In genomic region chr2:167367777-167368281, GRCm38 (mm10) we compare ENCODE assay signal across 10 mouse cellular contexts. TPM values are rescaled to one million over a fixed set of nuclear protein-coding genes. Genes with fewer than 3 reads are reported as not detected.
A peak's percentile ranks its signal among the peaks of the same experiment; 100 is the strongest.
DNase-seq lines count a peak whose midpoint lies in the region; ATAC-seq and TF ChIP-seq lines count a peak whose summit lies in the region.
"Had no signal": no experiment of that assay in that cellular context is flagged by ENCODE, and none has a peak within 500 bp of the region (broad histone marks: within the 10 kb centered on the region; RNA-seq: fewer than 3 reads in every experiment).

No protein-coding gene starts in this region.

- 0 out of 2 replicates have a peak, but pooled peaks have one; percentile 32 for ATAC-seq in intestine, embryonic 14.5 days (replicated peaks; ENCODE audit: low FRiP score, low TSS enrichment, low read depth)
- ATAC-seq in intestine, postnatal 0 days, result no peak; the same call in 1 of the 2 replicates
- peak; percentile 28; the same call in 1 of the 2 replicates for ATAC-seq in liver, embryonic 15.5 days (ENCODE audit: insufficient read depth)

- no peak for TF ChIP-seq CTCF in intestine, postnatal 0 days (IDR thresholded peaks at IDR 0.05; ENCODE audit: low read depth)
- no peak for TF ChIP-seq CTCF in thymus, adult 2 months (IDR thresholded peaks at IDR 0.05; ENCODE audit: borderline replicate concordance, control insufficient read depth, extremely low read depth, insufficient read depth, low read length, poor library complexity)

- no peaks in the 10 kb centered on the region for H3K36me3 ChIP-seq in intestine, embryonic 14.5 days (ENCODE audit: control insufficient read depth, insufficient read depth, low read length)
- H3K36me3 ChIP-seq in intestine, postnatal 0 days (ENCODE audit: control insufficient read depth, insufficient read depth), result no peaks in the 10 kb centered on the region
- H3K36me3 ChIP-seq in liver, embryonic 15.5 days (replicated peaks), result no peaks in the 10 kb centered on the region
- H3K36me3 ChIP-seq in thymus, adult 2 months (ENCODE audit: control insufficient read depth, insufficient read depth, low read length), result no peaks in the 10 kb centered on the region
- H3K36me3 ChIP-seq: kidney, embryonic 15.5 days; limb, embryonic 15.5 days had no signal

- 50% methylated on average over 20 of the region's 20 CpGs for WGBS in intestine, embryonic 14.5 days
- WGBS in intestine, postnatal 0 days, result 49% methylated on average over 20 of the region's 20 CpGs
- 19% methylated on average over 20 of the region's 20 CpGs for WGBS in liver, embryonic 15.5 days (ENCODE audit: insufficient replicate concordance)
- WGBS in thymus, adult 2 months, result 3% methylated on average over 20 of the region's 20 CpGs

- TF ChIP-seq POLR2A in thymus, adult 2 months (IDR thresholded peaks at IDR 0.05; ENCODE audit: control insufficient read depth, extremely low read depth, insufficient read depth, low read length, poor library complexity), result no peak

- H3K9ac ChIP-seq in intestine, embryonic 14.5 days (ENCODE audit: low read length), result no peak overlapping the region
- no peak overlapping the region for H3K9ac ChIP-seq in intestine, postnatal 0 days (ENCODE audit: low read depth, low read length)
- H3K9ac ChIP-seq in liver, embryonic 15.5 days, result no peak overlapping the region
- H3K9ac ChIP-seq: kidney, embryonic 15.5 days; limb, embryonic 15.5 days had no signal

- no peaks in the 10 kb centered on the region for H3K27me3 ChIP-seq in intestine, embryonic 14.5 days (replicated peaks; ENCODE audit: control insufficient read depth, insufficient read depth, low read length)
- no peaks in the 10 kb centered on the region for H3K27me3 ChIP-seq in intestine, postnatal 0 days (replicated peaks; ENCODE audit: control insufficient read depth, insufficient read depth, low read length)
- H3K27me3 ChIP-seq in liver, embryonic 15.5 days, result peaks cover 8% of the 10 kb centered on the region; the same call in 1 of the 2 replicates
- H3K27me3 ChIP-seq in thymus, adult 2 months (ENCODE audit: control insufficient read depth, insufficient read depth, low read length), result no peaks in the 10 kb centered on the region
- H3K27me3 ChIP-seq: kidney, embryonic 15.5 days; limb, embryonic 15.5 days had no signal

- no peak overlapping the region for H3K4me3 ChIP-seq in intestine, embryonic 14.5 days (ENCODE audit: low read depth, low read length)
- H3K4me3 ChIP-seq in intestine, postnatal 0 days (ENCODE audit: low read depth, low read length), result no peak overlapping the region
- H3K4me3 ChIP-seq in liver, embryonic 15.5 days (replicated peaks), result 0 out of 2 replicates have a peak overlapping the region, but pooled peaks have one; percentile 7
- H3K4me3 ChIP-seq in thymus, adult 2 months (ENCODE audit: control insufficient read depth, insufficient read depth, low read length), result peak overlapping the region; percentile 41
- H3K4me3 ChIP-seq: kidney, embryonic 15.5 days; limb, embryonic 15.5 days had no signal

- no peaks in the 10 kb centered on the region for H3K4me1 ChIP-seq in intestine, embryonic 14.5 days (replicated peaks; ENCODE audit: control insufficient read depth, insufficient read depth, low read length)
- no peaks in the 10 kb centered on the region for H3K4me1 ChIP-seq in intestine, postnatal 0 days (replicated peaks; ENCODE audit: control insufficient read depth, insufficient read depth, low read length)
- peaks cover 8% of the 10 kb centered on the region; the same call in 1 of the 2 replicates for H3K4me1 ChIP-seq in liver, embryonic 15.5 days (replicated peaks)
- H3K4me1 ChIP-seq in thymus, adult 2 months (replicated peaks; ENCODE audit: control insufficient read depth, insufficient read depth, low read length), result peaks cover 11% of the 10 kb centered on the region

- no peaks in the 10 kb centered on the region for H3K9me3 ChIP-seq in intestine, embryonic 14.5 days (ENCODE audit: control insufficient read depth, low read length)
- H3K9me3 ChIP-seq in intestine, postnatal 0 days (ENCODE audit: control insufficient read depth), result no peaks in the 10 kb centered on the region
- no peaks in the 10 kb centered on the region for H3K9me3 ChIP-seq in liver, embryonic 15.5 days (replicated peaks)
- H3K9me3 ChIP-seq: limb, embryonic 15.5 days had no signal

- peak; percentile 56 for DNase-seq in intestine, embryonic 14.5 days (ENCODE audit: low spot score)
- DNase-seq in T-cell, adult 2 months (ENCODE audit: low spot score), result peak; percentile 74
- peak; percentile 53 for DNase-seq in thymus, adult 2 months
- DNase-seq in frontal cortex, postnatal 36 days (ENCODE audit: low spot score in 2 of 2), result no peak
- DNase-seq in gastrocnemius, postnatal 4 days (ENCODE audit: low spot score in 2 of 2), result no peak
- no peak for DNase-seq in cerebellum, adult 9-11 months

- no peak overlapping the region for H3K4me2 ChIP-seq in intestine, embryonic 14.5 days (ENCODE audit: low read length)
- no peak overlapping the region for H3K4me2 ChIP-seq in intestine, postnatal 0 days (replicated peaks; ENCODE audit: low read depth)
- peak overlapping the region; percentile 40 for H3K4me2 ChIP-seq in liver, embryonic 15.5 days
- H3K4me2 ChIP-seq: kidney, embryonic 15.5 days; limb, embryonic 15.5 days had no signal

- 0 out of 2 replicates have a peak overlapping the region, but pooled peaks have one; percentile 16 for H3K27ac ChIP-seq in intestine, embryonic 14.5 days (ENCODE audit: low read depth)
- no peak overlapping the region; the same call in 1 of the 2 replicates for H3K27ac ChIP-seq in intestine, postnatal 0 days (ENCODE audit: low read depth, low read length)
- H3K27ac ChIP-seq in liver, embryonic 15.5 days (replicated peaks), result peak overlapping the region; percentile 45
- H3K27ac ChIP-seq in thymus, adult 2 months (ENCODE audit: control insufficient read depth, insufficient read depth, low read length), result peak overlapping the region; percentile 80
- H3K27ac ChIP-seq: kidney, embryonic 15.5 days; limb, embryonic 15.5 days had no signal

RNA-seq across cellular contexts. Expression of gene B4galt5, which starts 18.8 kb away (rescaled TPM):
- polyA plus RNA-seq in intestine, embryonic 14.5 days (2014; fragmentation: Nextera tagmentation; extraction: Ambion mirVana), result 9.6 and 10.6 TPM in 2 replicates
- 22.4 and 26.6 TPM in 2 replicates for polyA plus RNA-seq in intestine, postnatal 0 days (2015; fragmentation: Nextera tagmentation; extraction: Ambion mirVana)
- 2.4 TPM in 2 replicates for polyA plus RNA-seq in liver, embryonic 15.5 days (2015; fragmentation: Nextera tagmentation; extraction: Ambion mirVana)
- polyA plus RNA-seq in thymus, adult 2 months (2012; rRNA removed), result 10.9 and 14.2 TPM in 2 replicates
- total RNA-seq in gastrocnemius, postnatal 4 days (2021), result 10 to 100 TPM; 40.0 to 41.0 TPM

RNA-seq across cellular contexts. Expression of gene Slc9a8, which starts 53.7 kb away (rescaled TPM):
- 21.0 and 23.2 TPM in 2 replicates for polyA plus RNA-seq in intestine, embryonic 14.5 days (2014; fragmentation: Nextera tagmentation; extraction: Ambion mirVana)
- polyA plus RNA-seq in intestine, postnatal 0 days (2015; fragmentation: Nextera tagmentation; extraction: Ambion mirVana), result 14.9 and 15.7 TPM in 2 replicates
- polyA plus RNA-seq in liver, embryonic 15.5 days (2015; fragmentation: Nextera tagmentation; extraction: Ambion mirVana), result 12.7 and 15.2 TPM in 2 replicates
- 75.4 and 90.9 TPM in 2 replicates for polyA plus RNA-seq in thymus, adult 2 months (2012; rRNA removed)
- 10 to 100 TPM; 28.4 to 32.3 TPM for total RNA-seq in gastrocnemius, postnatal 4 days (2021)

Comparison
In these comparisons a context has a peak if more than half of its experiments do, and no peak if none do; other contexts are left out.
1. DNase-seq: peak in intestine, embryonic 14.5 days (single experiment), T-cell, adult 2 months (single experiment) and thymus, adult 2 months (single experiment); none in frontal cortex, postnatal 36 days (0 of 2), gastrocnemius, postnatal 4 days (0 of 2) and cerebellum, adult 9-11 months (single experiment).
2. H3K4me3 ChIP-seq: peak in liver, embryonic 15.5 days (single experiment) and thymus, adult 2 months (single experiment); none in intestine, embryonic 14.5 days (single experiment) and intestine, postnatal 0 days (single experiment).